Mouse (Mus musculus) kidney, adult 2 months (tissue): ENCODE measurements around the gene Skint10.

Source experiments
- CTCF ChIP-seq: fragments of 200-500 bp; conservative IDR thresholded peaks from 2 replicates; pipeline ENCODE4 v1.5.1; 2011; ENCODE audit warnings: low read depth, mild to moderate bottlenecking, control low read depth, low read length, moderate library complexity, mixed read lengths; ENCODE audit not compliant: insufficient read depth, insufficient read length
- POLR2A ChIP-seq: fragments of 200-500 bp; IDR thresholded peaks from one replicate; pipeline ENCODE4 v1.6.1; 2011; ENCODE audit warnings: low read depth, low read length, control low read depth

DNA sequence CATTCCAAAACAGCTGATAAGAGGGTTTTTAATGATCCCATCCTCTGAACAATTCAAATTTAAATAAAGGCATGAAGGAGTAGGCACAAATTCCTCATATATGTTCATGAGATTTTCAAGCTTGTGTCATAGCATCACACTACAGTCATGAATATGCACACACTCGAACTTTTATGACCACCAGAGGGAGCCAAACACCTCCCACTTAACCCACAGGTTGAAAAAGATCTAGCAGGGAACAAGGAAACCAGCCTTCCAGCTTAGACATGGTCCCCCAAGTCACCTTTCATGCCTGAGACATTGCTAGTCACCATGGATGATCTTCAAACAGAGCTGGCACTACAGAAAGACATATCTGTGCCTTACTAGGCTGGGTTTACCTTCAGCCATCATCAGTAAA, 16.0 kb upstream of the Skint10 start:
- TF ChIP-seq CTCF (peak; percentile 28; the same call in 1 of the 2 replicates), POLR2A (no peak)
